9 mouse cellular contexts compared by ENCODE assay signal in the genomic region with DNA sequence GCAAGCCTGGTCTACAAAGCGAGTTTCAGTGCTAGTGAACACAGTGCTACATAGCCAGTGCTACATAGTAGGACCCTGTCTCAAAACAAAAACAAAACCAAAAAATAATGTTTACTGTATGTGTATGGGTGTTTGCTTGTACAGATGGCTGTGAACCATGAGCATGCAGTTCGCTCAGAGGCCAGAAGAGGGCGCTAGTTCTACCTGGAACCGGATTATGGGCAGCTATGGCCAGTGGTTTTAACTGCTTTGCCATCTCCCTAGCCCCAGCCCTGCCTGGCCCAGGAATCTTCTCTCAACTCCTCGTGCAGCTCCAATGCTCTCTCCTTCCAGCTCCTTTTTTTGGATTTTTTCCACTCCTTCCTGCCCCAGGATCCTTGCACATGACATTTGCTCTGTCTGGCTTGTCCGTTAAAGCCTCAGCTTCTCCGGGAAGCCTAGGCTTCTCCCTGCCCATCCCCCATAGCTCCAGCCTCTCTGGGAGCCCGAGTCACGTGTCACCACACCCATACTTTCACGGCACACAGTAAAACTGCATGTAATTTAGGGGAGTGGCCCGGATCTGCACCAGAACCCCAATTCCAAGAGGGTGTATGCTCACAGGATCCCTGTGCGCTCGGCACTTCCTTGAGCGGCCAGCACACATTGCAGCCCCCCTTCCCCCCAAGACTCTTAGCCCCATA. TPM values are rescaled to one million over a fixed set of nuclear protein-coding genes. Genes with fewer than 3 reads are reported as not detected.
DNase-seq lines count a peak whose midpoint lies in the region; ATAC-seq and TF ChIP-seq lines count a peak whose summit lies in the region.
"Had no signal": no experiment of that assay in that cellular context is flagged by ENCODE, and none has a peak within 500 bp of the region (broad histone marks: within the 10 kb centered on the region; RNA-seq: fewer than 3 reads in every experiment).

No protein-coding gene starts in this region.

- peak overlapping the region; percentile 75 for H3K27ac ChIP-seq in hindbrain, embryonic 10.5 days
- H3K27ac ChIP-seq in hindbrain, embryonic 11.5 days (ENCODE audit: low read depth, low read length), result no peak overlapping the region
- no peak overlapping the region for H3K27ac ChIP-seq in thymus, adult 2 months (ENCODE audit: control insufficient read depth, insufficient read depth, low read length)
- peak overlapping the region; percentile 12; the same call in 1 of the 2 replicates for H3K27ac ChIP-seq in heart, postnatal 0 days (ENCODE audit: low read depth)
- H3K27ac ChIP-seq in stomach, postnatal 0 days (replicated peaks), result peak overlapping the region; percentile 94
- no peak overlapping the region for H3K27ac ChIP-seq in hindbrain, embryonic 16.5 days (ENCODE audit: low read depth, low read length)

- no peaks in the 10 kb centered on the region for H3K9me3 ChIP-seq in hindbrain, embryonic 10.5 days
- H3K9me3 ChIP-seq in hindbrain, embryonic 11.5 days (ENCODE audit: control insufficient read depth, low read length), result no peaks in the 10 kb centered on the region
- no peaks in the 10 kb centered on the region for H3K9me3 ChIP-seq in heart, postnatal 0 days (replicated peaks; ENCODE audit: control insufficient read depth, low read length)
- no peaks in the 10 kb centered on the region for H3K9me3 ChIP-seq in stomach, postnatal 0 days (ENCODE audit: control insufficient read depth, low read length)
- no peaks in the 10 kb centered on the region for H3K9me3 ChIP-seq in hindbrain, embryonic 16.5 days (ENCODE audit: control insufficient read depth, low read length)

- TF ChIP-seq EP300 in heart, postnatal 0 days (IDR thresholded peaks at IDR 0.05; ENCODE audit: low read depth), result no peak
- TF ChIP-seq EP300 in stomach, postnatal 0 days (optimal IDR thresholded peaks at IDR 0.05), result no peak

- WGBS in hindbrain, embryonic 10.5 days, result 76% methylated on average over 14 of the region's 14 CpGs
- WGBS in hindbrain, embryonic 11.5 days, result 81% methylated on average over 14 of the region's 14 CpGs
- WGBS in thymus, adult 2 months, result 95% methylated on average over 14 of the region's 14 CpGs
- WGBS in heart, postnatal 0 days, result 80% methylated on average over 14 of the region's 14 CpGs
- 59% methylated on average over 14 of the region's 14 CpGs for WGBS in stomach, postnatal 0 days
- WGBS in hindbrain, embryonic 16.5 days, result 82% methylated on average over 14 of the region's 14 CpGs

- TF ChIP-seq POLR2A in thymus, adult 2 months (IDR thresholded peaks at IDR 0.05; ENCODE audit: control insufficient read depth, extremely low read depth, insufficient read depth, low read length, poor library complexity), result no peak

- TF ChIP-seq CTCF in thymus, adult 2 months (IDR thresholded peaks at IDR 0.05; ENCODE audit: borderline replicate concordance, control insufficient read depth, extremely low read depth, insufficient read depth, low read length, poor library complexity), result 0 out of 2 replicates have a peak, but pooled peaks have one; percentile 42
- no peak for TF ChIP-seq CTCF in heart, postnatal 0 days (IDR thresholded peaks at IDR 0.05; ENCODE audit: low read depth)
- peak; percentile 71 for TF ChIP-seq CTCF in stomach, postnatal 0 days (IDR thresholded peaks at IDR 0.05; ENCODE audit: low read depth)

- no peak overlapping the region for H3K4me2 ChIP-seq in hindbrain, embryonic 11.5 days (replicated peaks; ENCODE audit: low read depth, low read length)
- no peak overlapping the region for H3K4me2 ChIP-seq in heart, postnatal 0 days (ENCODE audit: low read depth, low read length)
- H3K4me2 ChIP-seq in stomach, postnatal 0 days (replicated peaks; ENCODE audit: low read depth), result 0 out of 2 replicates have a peak overlapping the region, but pooled peaks have one; percentile 17
- no peak overlapping the region for H3K4me2 ChIP-seq in hindbrain, embryonic 16.5 days (ENCODE audit: low read length)

- H3K36me3 ChIP-seq in hindbrain, embryonic 10.5 days, result no peaks in the 10 kb centered on the region
- no peaks in the 10 kb centered on the region for H3K36me3 ChIP-seq in hindbrain, embryonic 11.5 days (ENCODE audit: control insufficient read depth, insufficient read depth, low read length)
- H3K36me3 ChIP-seq in thymus, adult 2 months (ENCODE audit: control insufficient read depth, insufficient read depth, low read length), result no peaks in the 10 kb centered on the region
- no peaks in the 10 kb centered on the region for H3K36me3 ChIP-seq in heart, postnatal 0 days (replicated peaks; ENCODE audit: control insufficient read depth, insufficient read depth, low read length)
- no peaks in the 10 kb centered on the region for H3K36me3 ChIP-seq in stomach, postnatal 0 days (ENCODE audit: control insufficient read depth, insufficient read depth, low read length)
- H3K36me3 ChIP-seq in hindbrain, embryonic 16.5 days (ENCODE audit: control insufficient read depth, insufficient read depth, low read length), result no peaks in the 10 kb centered on the region

- H3K4me1 ChIP-seq in hindbrain, embryonic 10.5 days (replicated peaks), result peaks cover 29% of the 10 kb centered on the region
- no peaks in the 10 kb centered on the region for H3K4me1 ChIP-seq in hindbrain, embryonic 11.5 days (replicated peaks; ENCODE audit: control insufficient read depth, insufficient read depth, low read length)
- H3K4me1 ChIP-seq in thymus, adult 2 months (replicated peaks; ENCODE audit: control insufficient read depth, insufficient read depth, low read length), result peaks cover 27% of the 10 kb centered on the region
- peaks cover 6% of the 10 kb centered on the region; the same call in 1 of the 2 replicates for H3K4me1 ChIP-seq in heart, postnatal 0 days (ENCODE audit: control insufficient read depth, insufficient read depth)
- peaks cover 6% of the 10 kb centered on the region; the same call in 1 of the 2 replicates for H3K4me1 ChIP-seq in stomach, postnatal 0 days (replicated peaks; ENCODE audit: control insufficient read depth, insufficient read depth)
- no peaks in the 10 kb centered on the region for H3K4me1 ChIP-seq in hindbrain, embryonic 16.5 days (ENCODE audit: control insufficient read depth, insufficient read depth, low read depth, low read length)

- H3K4me3 ChIP-seq in hindbrain, embryonic 10.5 days, result no peak overlapping the region
- no peak overlapping the region for H3K4me3 ChIP-seq in hindbrain, embryonic 11.5 days (ENCODE audit: low read depth, low read length)
- no peak overlapping the region for H3K4me3 ChIP-seq in thymus, adult 2 months (ENCODE audit: control insufficient read depth, insufficient read depth, low read length)
- H3K4me3 ChIP-seq in heart, postnatal 0 days (ENCODE audit: low read depth, low read length), result no peak overlapping the region
- H3K4me3 ChIP-seq in stomach, postnatal 0 days (ENCODE audit: low read depth, low read length), result no peak overlapping the region
- H3K4me3 ChIP-seq in hindbrain, embryonic 16.5 days (ENCODE audit: low read length), result no peak overlapping the region

- no peak for ATAC-seq in hindbrain, embryonic 11.5 days (ENCODE audit: low FRiP score)
- no peak for ATAC-seq in heart, postnatal 0 days (ENCODE audit: insufficient read depth, low read depth)
- ATAC-seq in stomach, postnatal 0 days (ENCODE audit: low FRiP score, low TSS enrichment), result peak; percentile 63
- no peak for ATAC-seq in frontal cortex, adult (ENCODE audit: low TSS enrichment)
- no peak for ATAC-seq in hindbrain, embryonic 16.5 days

- no peaks in the 10 kb centered on the region for H3K27me3 ChIP-seq in hindbrain, embryonic 10.5 days (ENCODE audit: insufficient read depth, poor library complexity, severe bottlenecking)
- H3K27me3 ChIP-seq in hindbrain, embryonic 11.5 days (ENCODE audit: control insufficient read depth, insufficient read depth, low read length), result no peaks in the 10 kb centered on the region
- H3K27me3 ChIP-seq in thymus, adult 2 months (ENCODE audit: control insufficient read depth, insufficient read depth, low read length), result no peaks in the 10 kb centered on the region
- no peaks in the 10 kb centered on the region for H3K27me3 ChIP-seq in heart, postnatal 0 days (ENCODE audit: control insufficient read depth, insufficient read depth, low read length)
- no peaks in the 10 kb centered on the region for H3K27me3 ChIP-seq in stomach, postnatal 0 days (ENCODE audit: control insufficient read depth, insufficient read depth, low read length)
- H3K27me3 ChIP-seq in hindbrain, embryonic 16.5 days (replicated peaks; ENCODE audit: control insufficient read depth, insufficient read depth, low read length), result no peaks in the 10 kb centered on the region

- no peak for DNase-seq in hindbrain, embryonic 10.5 days (ENCODE audit: low spot score)
- no peak for DNase-seq in hindbrain, embryonic 11.5 days (ENCODE audit: low spot score)
- no peak for DNase-seq in thymus, adult 2 months
- no peak for DNase-seq in thymus, postnatal 25 days
- no peak for DNase-seq in heart, postnatal 0 days (ENCODE audit: low spot score)
- peak; percentile 80 for DNase-seq in stomach, postnatal 0 days (ENCODE audit: low spot score)
- DNase-seq: layer of hippocampus, adult 9-11 months had no signal

- no peak overlapping the region for H3K9ac ChIP-seq in hindbrain, embryonic 11.5 days (ENCODE audit: low read depth, low read length)
- no peak overlapping the region for H3K9ac ChIP-seq in heart, postnatal 0 days (replicated peaks; ENCODE audit: low read depth, low read length)
- peak overlapping the region; percentile 50 for H3K9ac ChIP-seq in stomach, postnatal 0 days (ENCODE audit: low read length)
- no peak overlapping the region for H3K9ac ChIP-seq in hindbrain, embryonic 16.5 days (ENCODE audit: low read depth, low read length)

RNA-seq across cellular contexts. Expression of a gene that starts 9.2 kb away (rescaled TPM):
- 1.8 and 2.0 TPM in 2 replicates for polyA plus RNA-seq in hindbrain, embryonic 10.5 days (2016; fragmentation: Nextera tagmentation; extraction: Ambion mirVana)
- polyA plus RNA-seq in hindbrain, embryonic 11.5 days (2014; fragmentation: Nextera tagmentation; extraction: Ambion mirVana), result 1.2 and 1.3 TPM in 2 replicates
- 42.0 and 54.2 TPM in 2 replicates for polyA plus RNA-seq in thymus, adult 2 months (2012; rRNA removed)
- total RNA-seq in heart, postnatal 0 days (2014; rRNA removed; ENCODE audit: low replicate concordance), result 6.9 and 7.0 TPM in 2 replicates
- 0.75 and 0.89 TPM in 2 replicates for polyA plus RNA-seq in heart, postnatal 0 days (2015; fragmentation: Nextera tagmentation; extraction: Ambion mirVana)
- polyA plus RNA-seq in stomach, postnatal 0 days (2015; fragmentation: Nextera tagmentation; extraction: Ambion mirVana), result 5.9 and 6.6 TPM in 2 replicates
- 0.84 and 0.94 TPM in 2 replicates for polyA plus RNA-seq in hindbrain, embryonic 16.5 days (2015; fragmentation: Nextera tagmentation; extraction: Ambion mirVana)

RNA-seq across cellular contexts. Expression of a gene that starts 19.1 kb away (rescaled TPM):
- 2.9 and 6.6 TPM in 2 replicates for polyA plus RNA-seq in hindbrain, embryonic 10.5 days (2016; fragmentation: Nextera tagmentation; extraction: Ambion mirVana)
- 7.4 and 9.5 TPM in 2 replicates for polyA plus RNA-seq in hindbrain, embryonic 11.5 days (2014; fragmentation: Nextera tagmentation; extraction: Ambion mirVana)
- polyA plus RNA-seq in thymus, adult 2 months (2012; rRNA removed), result 118 and 131 TPM in 2 replicates
- 77.6 and 82.4 TPM in 2 replicates for total RNA-seq in heart, postnatal 0 days (2014; rRNA removed; ENCODE audit: low replicate concordance)
- polyA plus RNA-seq in heart, postnatal 0 days (2015; fragmentation: Nextera tagmentation; extraction: Ambion mirVana), result 4.2 and 4.5 TPM in 2 replicates
- polyA plus RNA-seq in stomach, postnatal 0 days (2015; fragmentation: Nextera tagmentation; extraction: Ambion mirVana), result 3.5 and 3.6 TPM in 2 replicates
- polyA plus RNA-seq in hindbrain, embryonic 16.5 days (2015; fragmentation: Nextera tagmentation; extraction: Ambion mirVana), result 4.0 and 4.1 TPM in 2 replicates

Comparison
In these comparisons a context has a peak if more than half of its experiments do, and no peak if none do; other contexts are left out.
1. H3K27ac ChIP-seq: peak in hindbrain, embryonic 10.5 days (single experiment), heart, postnatal 0 days (single experiment) and stomach, postnatal 0 days (single experiment); none in hindbrain, embryonic 11.5 days (single experiment), thymus, adult 2 months (single experiment) and hindbrain, embryonic 16.5 days (single experiment).
2. RNA of a gene that starts 19.1 kb away (polyA plus RNA-seq): 118 to 131 TPM in thymus, adult 2 months; 7.4 to 9.5 TPM in hindbrain, embryonic 11.5 days, 2.9 to 6.6 TPM in hindbrain, embryonic 10.5 days, 4.2 to 4.5 TPM in heart, postnatal 0 days, 4.0 to 4.1 TPM in hindbrain, embryonic 16.5 days and 3.5 to 3.6 TPM in stomach, postnatal 0 days; every median in the first group is over 10 times any median in the second.